Mouse (Mus musculus): ENCODE data around the gene Dnm1. TPM values are rescaled to one million over a fixed set of nuclear protein-coding genes. Genes with fewer than 3 reads are reported as not detected.
A peak's percentile ranks its signal among the peaks of the same experiment; 100 is the strongest.

The Dnm1 gene
- total RNA-seq (2021): 1 to 10 TPM; 3.6 to 4.4 TPM
- long read RNA-seq, experiment 1: 0 reads
- long read RNA-seq, experiment 2: 0 reads

GRCm38 (mm10) chr2:32353007-32353542, at the start of gene Dnm1:
Gene Dnm1 (minus strand): TSS chr2:32353338.
- peak; percentile 90 to 94 for DNase-seq

GRCm38 (mm10) chr2:32396695-32397094, 43.6 kb upstream of the Dnm1 start:
- no peak for DNase-seq

- peak; percentile 93 to 96 for DNase-seq
Observed at GRCm38 (mm10) chr2:32395946-32396621, 42.9 kb upstream of the Dnm1 start.

DNA sequence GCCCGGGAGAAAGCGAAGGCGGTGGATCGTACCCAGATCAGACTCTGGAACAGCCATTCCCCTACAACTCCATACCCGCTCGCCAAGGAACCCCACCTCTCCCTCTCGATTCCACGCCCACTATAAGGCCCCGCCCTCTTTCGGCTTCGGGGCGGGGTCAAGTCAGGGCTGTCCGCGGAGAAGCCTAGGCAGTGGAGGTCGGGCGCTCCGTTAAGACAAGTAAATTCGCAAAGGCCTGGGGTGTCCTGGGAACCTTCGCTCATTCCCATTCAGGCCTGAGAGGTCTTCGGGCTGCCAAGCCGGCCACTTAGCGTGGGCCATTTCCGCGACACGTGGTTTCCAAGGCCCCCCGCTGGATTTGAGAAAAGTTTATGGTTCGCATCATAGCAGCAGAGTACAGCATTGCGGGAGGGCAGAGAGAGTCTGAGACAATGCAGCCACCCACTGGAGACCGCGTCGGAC, 42.4 kb upstream of the Dnm1 start, which contains the start of gene Ptges2:
TSS of gene Ptges2 (plus strand) at position 413 of the 462 bp plus-strand sequence.
- peak; percentile 95 to 99 for DNase-seq

- DNase-seq: peak in 1 of 2 experiments; percentile 52
Observed at GRCm38 (mm10) chr2:32394973-32395372, 41.8 kb upstream of the Dnm1 start.

GRCm38 (mm10) chr2:32392063-32392462, 38.9 kb upstream of the Dnm1 start:
- no peak for DNase-seq

DNA sequence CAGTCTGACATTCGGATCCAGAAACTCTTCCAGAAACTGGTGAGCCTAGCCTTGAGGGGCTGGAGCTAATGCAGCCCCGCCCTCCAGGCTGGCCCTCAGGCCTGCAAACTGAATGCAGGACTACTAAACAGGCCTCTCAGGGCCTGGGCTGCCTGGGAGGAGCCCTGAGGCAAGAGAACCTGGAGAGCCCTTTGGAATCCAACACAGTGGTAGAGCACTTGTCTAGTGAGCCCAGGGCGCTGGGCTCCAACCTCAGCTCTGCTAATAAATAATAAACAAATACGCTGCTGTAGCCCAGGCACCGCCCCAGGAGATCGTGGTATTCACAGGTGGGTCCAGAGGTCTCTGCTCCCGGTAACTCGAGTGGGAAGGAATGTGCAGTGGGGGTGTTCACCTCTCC, 37.7 kb upstream of the Dnm1 start:
- DNase-seq: no peak

GRCm38 (mm10) chr2:32389157-32389556, 36.0 kb upstream of the Dnm1 start:
- no peak for DNase-seq

DNA sequence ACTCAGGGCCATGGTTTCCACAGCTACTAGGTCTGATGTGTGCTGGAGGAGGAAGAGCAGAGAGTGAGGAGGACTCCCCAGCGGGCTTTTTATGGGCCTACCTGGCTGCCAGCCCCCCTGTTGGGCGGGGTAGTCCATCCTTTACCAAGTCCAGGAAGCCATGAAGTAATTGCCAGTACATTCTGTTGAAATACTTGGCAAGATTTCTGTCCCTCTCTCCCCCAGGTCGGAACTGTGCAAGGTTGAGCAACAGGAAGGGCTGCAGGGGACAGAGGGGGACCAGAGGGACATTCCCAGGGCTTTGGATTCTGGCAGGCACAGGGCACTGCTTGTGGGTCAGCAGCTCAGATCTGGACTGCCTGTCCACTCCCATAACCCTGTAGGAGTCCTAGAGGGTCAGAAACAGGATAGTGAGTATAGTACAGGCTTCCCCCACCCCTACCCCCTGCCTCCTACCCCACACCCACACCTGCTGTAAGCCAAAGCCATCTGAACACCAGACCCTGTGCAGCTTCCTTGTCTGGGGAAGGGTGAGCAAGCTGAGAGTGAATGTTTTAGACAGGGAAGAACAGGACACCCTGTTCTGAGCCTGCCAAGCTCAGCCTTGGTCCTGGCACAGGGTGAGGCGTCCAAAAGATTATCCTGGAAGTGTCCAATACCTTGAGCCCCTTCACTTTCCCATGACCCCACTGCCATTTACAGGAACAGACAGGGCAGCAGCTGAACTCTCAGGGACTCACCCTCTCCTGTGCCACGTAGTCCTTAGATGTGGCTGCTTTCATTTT, 34.8 kb upstream of the Dnm1 start, which contains the start of gene Lcn2:
TSS of gene Lcn2 (minus strand) at position 547 of the 785 bp plus-strand sequence.
- peak; percentile 28 to 59 for DNase-seq

GRCm38 (mm10) chr2:32382689-32383088, 29.6 kb upstream of the Dnm1 start:
- no peak for DNase-seq

- peak; percentile 96 to 98 for DNase-seq
Observed at GRCm38 (mm10) chr2:32381775-32382223, 28.7 kb upstream of the Dnm1 start, which contains the start of gene 1110008P14Rik. Gene 1110008P14Rik (minus strand): TSS chr2:32381938.

DNA sequence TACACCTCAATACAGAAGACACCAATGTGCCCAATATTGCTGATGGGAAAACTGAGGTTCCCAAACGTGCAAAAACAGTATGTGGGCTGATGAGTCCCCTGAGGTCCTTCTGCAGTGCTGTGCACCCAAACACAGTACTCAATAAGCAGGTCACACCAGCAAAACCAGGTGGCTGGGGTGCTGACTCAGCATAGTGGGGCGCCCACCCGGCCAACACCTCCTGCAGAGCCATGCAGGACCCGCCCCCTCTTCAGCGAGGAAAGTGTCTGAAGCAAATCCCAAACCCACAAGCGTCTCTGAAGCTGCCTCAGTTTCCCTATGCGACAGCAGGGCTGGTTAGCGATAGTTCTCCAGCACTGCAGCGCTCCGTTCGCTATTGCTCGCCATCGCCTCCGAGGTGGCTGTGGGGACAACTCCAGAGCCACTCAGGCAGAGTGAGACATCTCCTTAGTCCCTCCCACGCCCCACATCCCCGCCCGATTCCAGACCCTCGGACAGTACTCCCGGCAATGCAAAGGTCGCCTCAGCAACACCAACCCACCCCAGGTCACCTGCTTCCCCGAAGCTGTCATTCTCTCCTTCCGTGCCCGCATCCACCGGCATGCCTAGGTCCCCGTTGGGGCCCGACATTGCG, 28.1 kb upstream of the Dnm1 start:
- no peak for DNase-seq

GRCm38 (mm10) chr2:32380001-32380500, 26.9 kb upstream of the Dnm1 start:
- peak in 1 of 2 experiments; percentile 26 for DNase-seq

GRCm38 (mm10) chr2:32376963-32377362, 23.8 kb upstream of the Dnm1 start:
- no peak for DNase-seq

DNA sequence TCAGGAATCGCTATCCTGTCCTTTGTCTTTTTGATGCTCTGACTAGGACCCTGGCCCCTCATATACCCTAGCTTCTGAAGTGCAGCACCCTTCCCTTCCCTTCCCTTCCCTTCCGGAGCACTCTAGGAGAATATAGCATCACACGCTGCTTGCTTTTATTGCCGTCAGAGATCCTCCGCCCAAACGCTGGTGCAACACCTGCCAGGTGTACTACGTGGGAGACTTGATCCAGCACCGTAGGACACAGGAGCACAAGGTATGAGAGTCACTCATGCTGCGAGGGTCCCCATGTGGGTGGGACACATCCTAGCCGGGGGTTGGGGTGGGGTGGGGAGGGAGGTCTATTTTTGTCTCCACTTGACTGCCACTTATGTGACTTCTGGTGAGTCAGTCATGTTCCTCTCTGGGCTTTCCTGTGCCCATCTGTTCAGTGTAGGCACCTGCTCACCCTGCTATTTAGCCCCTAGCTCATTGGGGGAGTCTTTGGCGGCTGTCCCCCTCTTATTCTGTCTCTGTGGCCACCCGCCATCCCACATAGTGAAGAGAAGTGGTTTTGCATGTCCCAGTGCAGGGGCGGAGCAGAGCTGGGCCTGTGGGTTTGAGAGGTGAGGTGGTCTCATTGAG, 22.3 kb upstream of the Dnm1 start:
- DNase-seq: no peak

GRCm38 (mm10) chr2:32374191-32374590, 21.1 kb upstream of the Dnm1 start:
- peak; percentile 42 to 65 for DNase-seq

- no peak for DNase-seq
Observed at GRCm38 (mm10) chr2:32367315-32367714, 14.2 kb upstream of the Dnm1 start.

- DNase-seq: no peak
Observed at GRCm38 (mm10) chr2:32364121-32364520, 11.0 kb upstream of the Dnm1 start.

DNA sequence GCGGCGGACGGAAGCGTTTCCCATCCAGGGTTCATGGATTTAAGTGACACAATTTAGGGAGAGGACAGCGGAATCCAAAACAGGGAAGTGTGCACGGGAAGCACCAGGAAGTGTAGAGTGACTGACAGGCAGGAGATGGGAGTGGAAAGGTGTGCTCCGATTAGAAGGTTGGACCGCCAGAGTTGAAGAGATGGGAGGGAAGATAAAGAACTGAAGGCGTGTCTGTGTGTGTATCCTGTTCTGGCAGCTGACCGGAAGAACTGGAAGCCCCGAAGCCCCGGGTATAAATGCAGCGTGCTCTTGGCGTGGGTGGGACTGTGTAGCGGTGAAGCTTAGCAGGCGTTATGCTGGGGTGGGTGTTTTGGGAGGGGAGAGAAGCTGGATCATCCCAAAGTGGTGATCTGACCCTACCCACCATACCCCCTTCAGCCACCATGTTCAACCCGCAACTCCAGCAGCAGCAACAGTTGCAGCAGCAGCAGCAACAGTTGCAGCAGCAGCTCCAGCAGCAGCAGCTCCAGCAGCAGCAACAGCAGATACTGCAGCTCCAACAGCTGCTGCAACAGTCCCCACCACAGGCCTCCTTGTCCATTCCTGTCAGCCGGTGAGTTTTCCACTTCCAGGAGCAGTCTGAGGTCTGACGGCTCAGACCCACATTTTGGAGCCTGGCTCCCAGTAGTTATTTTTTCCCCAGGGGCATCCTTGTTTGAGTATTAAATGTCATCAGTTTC, 10.4 kb upstream of the Dnm1 start:
- DNase-seq: peak in 1 of 2 experiments; percentile 71

DNA sequence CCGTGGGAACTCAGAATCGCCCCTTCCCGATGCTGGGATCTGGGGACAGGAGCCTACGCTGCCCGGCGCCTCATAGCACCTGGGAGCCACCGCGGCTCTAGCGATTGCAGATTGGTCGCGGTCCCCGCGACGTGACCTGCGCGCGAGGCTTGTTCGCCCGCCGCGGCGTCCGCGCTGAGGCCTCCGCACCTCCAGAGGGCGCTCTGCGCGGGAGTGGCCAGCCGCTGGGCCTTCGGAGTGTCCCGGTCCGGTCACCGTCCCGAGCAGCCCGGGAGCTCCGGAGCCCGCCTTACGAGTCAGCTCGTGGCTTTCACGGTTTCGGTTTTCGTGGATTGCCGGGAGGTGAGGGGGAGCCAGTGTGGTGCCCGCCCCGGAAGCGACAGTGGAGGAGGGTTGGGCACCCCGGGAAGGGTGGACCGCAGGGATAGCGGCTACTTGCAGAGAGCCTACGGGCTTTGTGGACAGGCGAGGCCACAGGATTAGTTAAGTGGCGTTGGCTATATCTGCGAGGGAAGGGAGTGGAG, 9.7 kb upstream of the Dnm1 start:
- DNase-seq: peak; percentile 95
